Mouse (Mus musculus): ENCODE results near the gene Gucy2g.

GRCm38 (mm10) chr19:55265269-55265668 lies 24.2 kb upstream of the Gucy2g start:
- no peak for TF ChIP-seq CTCF (IDR thresholded peaks at IDR 0.05; ENCODE audit: low read depth)
- TF ChIP-seq EP300 (IDR thresholded peaks at IDR 0.05; ENCODE audit: low read depth): no peak
